Mouse (Mus musculus): ENCODE data around the gene Tlk2.

DNA sequence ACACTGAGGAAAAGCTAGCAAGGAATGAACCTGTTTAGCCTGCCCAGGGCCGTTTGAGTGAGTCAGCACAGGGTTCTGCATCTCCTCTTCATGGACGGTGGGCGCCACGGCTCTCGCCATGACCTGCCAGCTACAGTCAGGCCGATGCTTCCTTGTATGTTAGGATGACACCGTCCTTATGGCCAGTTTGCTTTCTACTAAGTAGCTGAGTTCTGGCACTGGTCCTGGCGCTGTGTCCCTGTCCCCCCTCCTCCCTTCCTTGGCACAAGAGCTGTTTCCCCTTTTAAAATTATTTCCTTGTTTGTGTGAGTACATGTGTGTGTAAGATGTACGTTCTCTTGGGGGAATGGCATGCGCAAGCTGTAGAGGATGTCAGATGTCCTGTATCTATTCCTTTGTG lies 33.4 kb upstream of the Tlk2 start:
- no peak for TF ChIP-seq POLR2A (IDR thresholded peaks at IDR 0.05; ENCODE audit: extremely low read depth, insufficient read depth, low read length)
- no peak for TF ChIP-seq CTCF (IDR thresholded peaks at IDR 0.05; ENCODE audit: low read depth, low read length)
